Mouse (Mus musculus) neutrophil, adult 59 days (primary cell): ENCODE data around the gene Hes7. TPM values are rescaled to one million over a fixed set of nuclear protein-coding genes. Genes with fewer than 3 reads are reported as not detected.

Experiments
- total RNA-seq, 2 experiments: library from RNA; stranded (reverse); gene quantifications; 1 replicate in 1 of 2; 2 replicates in 1 of 2; pipeline ENCODE4 v1.2.4; 2023

Gene Hes7
- total RNA-seq, result not detected

DNA sequence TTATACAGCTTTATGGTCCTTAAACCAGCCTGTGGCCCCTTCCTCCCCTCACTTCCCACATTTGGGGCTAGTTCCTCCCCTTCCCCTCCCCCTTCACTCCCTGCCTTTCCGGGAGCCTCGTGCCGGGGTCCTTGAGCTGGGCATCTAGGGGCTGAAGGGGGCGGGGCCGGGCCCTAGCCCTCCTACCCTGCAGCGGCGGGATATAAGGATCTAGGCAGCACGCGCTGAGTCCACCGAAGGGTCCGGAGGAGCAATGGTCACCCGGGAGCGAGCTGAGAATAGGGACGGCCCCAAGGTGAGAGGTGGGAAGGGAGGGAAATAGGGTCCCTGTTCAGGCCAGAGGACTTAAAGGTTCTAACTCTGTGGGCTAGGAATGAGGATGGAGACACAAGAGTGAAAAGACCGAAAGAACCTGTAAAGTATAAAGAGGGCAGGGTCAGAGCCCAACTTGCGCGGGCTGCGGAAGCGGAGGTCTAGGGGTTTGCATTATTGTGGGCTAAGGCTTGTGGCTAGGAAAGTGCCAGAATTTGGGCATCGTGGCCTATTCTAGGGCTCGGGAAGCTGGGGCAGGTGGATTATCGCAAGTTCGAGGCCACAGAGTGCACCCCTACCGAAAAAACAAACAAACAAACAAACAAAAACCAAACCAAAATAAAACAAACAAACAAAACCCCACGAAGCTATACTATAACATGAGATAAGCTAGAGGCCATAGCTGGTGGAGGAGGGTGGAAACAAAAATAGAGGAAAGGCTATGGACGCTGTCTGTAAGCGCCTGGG lies at the start of gene Hes7:
Gene Hes7 (plus strand): TSS at position 184 of the 780 bp plus-strand sequence.

GRCm38 (mm10) chr11:69070590-69071222 lies 49.5 kb upstream of the Hes7 start, which contains the start of gene Tmem107:
Gene Tmem107, plus strand, starts transcription at chr11:69070806.

DNA sequence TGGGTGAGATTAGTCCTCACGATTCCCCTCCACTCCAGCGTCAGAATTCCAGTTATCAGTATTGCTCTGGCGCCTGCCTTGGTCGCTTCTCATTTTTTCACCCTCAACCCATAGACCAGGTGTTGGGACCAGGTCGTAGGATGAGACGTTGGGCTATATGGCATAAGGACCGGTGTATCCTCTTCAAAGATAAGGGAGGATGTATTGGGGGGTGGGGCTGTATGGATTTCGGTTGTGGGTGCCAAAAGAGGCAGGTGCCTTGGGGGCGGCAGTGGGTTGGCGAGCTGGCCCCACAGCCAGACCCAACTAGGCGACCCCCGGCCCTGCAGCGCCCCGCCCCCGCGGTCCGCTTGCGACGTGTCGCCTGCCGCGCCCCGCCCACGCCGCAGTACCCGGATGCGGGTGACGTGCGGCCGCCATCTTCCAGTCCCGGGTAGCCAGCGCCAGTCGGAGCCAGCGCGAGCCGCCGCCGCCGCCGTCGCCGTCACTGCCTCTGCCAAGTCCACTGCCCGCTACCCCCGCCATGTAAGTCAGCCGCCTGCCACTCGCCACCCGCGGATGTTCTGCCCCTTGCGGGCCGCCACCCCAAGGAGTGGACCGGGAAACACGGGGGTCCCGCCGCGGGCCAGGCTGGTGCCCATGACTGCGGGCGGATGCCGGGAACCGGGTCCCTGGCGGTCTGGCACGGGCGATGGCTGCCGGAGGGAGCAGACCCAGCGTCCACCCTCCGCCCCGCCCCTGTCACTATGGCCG lies 31.9 kb upstream of the Hes7 start, which contains the start of gene Vamp2:
Gene Vamp2 (plus strand): TSS at position 388 of the 753 bp plus-strand sequence.

GRCm38 (mm10) chr11:69094697-69095429 lies 25.3 kb upstream of the Hes7 start, which contains the start of gene Per1:
Gene Per1, plus strand, starts transcription at chr11:69095217.

DNA sequence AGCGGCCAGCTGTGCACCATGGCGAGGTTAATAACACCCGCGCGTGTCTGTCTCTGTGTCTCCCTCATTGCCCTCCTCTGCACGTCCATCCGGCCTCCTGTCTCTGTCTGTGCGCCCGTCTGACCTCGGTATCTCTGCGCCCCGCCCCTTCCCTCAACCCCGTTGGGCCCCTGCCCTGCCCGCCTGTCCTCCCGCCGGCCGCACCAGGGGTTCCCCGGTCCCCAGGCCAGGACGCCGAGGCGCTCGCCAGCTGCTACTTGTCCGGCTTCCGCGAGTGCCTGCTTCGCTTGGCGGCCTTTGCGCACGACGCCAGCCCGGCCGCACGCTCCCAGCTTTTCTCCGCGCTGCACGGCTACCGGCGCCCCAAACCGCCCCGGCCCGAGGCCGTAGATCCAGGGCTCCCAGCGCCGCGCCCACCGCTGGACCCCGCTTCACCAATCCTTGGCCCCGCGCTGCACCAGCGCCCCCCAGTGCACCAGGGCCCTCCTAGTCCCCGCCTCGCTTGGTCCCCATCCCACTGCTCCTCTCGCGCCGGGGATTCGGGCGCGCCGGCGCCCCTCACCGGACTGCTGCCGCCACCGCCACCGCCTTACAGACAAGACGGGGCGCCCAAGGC lies 2.2 kb downstream of the Hes7 start, which contains the start of gene 9130213A22Rik:
Gene 9130213A22Rik (minus strand): TSS at position 254 of the 616 bp plus-strand sequence.

GRCm38 (mm10) chr11:69125852-69125918 lies 5.5 kb downstream of the Hes7 start, which contains the start of gene Aloxe3:
Gene Aloxe3, plus strand, starts transcription at chr11:69125896.

GRCm38 (mm10) chr11:69156800-69157199 lies 36.6 kb downstream of the Hes7 start, which contains the start of gene Alox12b:
Gene Alox12b, plus strand, starts transcription at chr11:69156989.

Other genes with a start within 250 kb of the Hes7 start
- 100 to 1,000 TPM; 177 to 183 TPM for gene Ndel1, start 248.5 kb upstream of the Hes7 start, total RNA-seq
- not detected for gene Rnf222, start 231.9 kb upstream of the Hes7 start, total RNA-seq
- 100 to 1,000 TPM; 819 to 898 TPM for gene Rpl26, start 218.8 kb upstream of the Hes7 start, total RNA-seq
- not detected for gene Odf4, start 193.3 kb upstream of the Hes7 start, total RNA-seq
- under 1 TPM in 1 of 2 experiments, not detected in 1; 0.18 TPM for gene Arhgef15, start 162.9 kb upstream of the Hes7 start, total RNA-seq
- gene Slc25a35, start 152.3 kb upstream of the Hes7 start, total RNA-seq, result 1 to 10 TPM; 2.2 to 2.8 TPM
- 1 to 10 TPM; 3.1 to 5.0 TPM for gene Rangrf, start 145.2 kb upstream of the Hes7 start, total RNA-seq
- gene Pfas, start 111.9 kb upstream of the Hes7 start, total RNA-seq, result 10 to 100 TPM; 18.0 to 20.8 TPM
- gene Ctc1, start 104.5 kb upstream of the Hes7 start, total RNA-seq, result 10 to 100 TPM; 30.6 to 33.8 TPM
- 10 to 100 TPM; 83.0 to 89.7 TPM for gene Aurkb, start 74.8 kb upstream of the Hes7 start, total RNA-seq
- gene Borcs6, start 60.7 kb upstream of the Hes7 start, total RNA-seq, result 10 to 100 TPM; 35.9 to 39.8 TPM
- gene Tmem107, start 49.6 kb upstream of the Hes7 start, total RNA-seq, result 1 to 10 TPM; 2.6 to 6.6 TPM
- gene Vamp2, start 31.9 kb upstream of the Hes7 start, total RNA-seq, result 100 to 1,000 TPM; 188 to 209 TPM
- gene Per1, start 25.2 kb upstream of the Hes7 start, total RNA-seq, result 100 to 1,000 TPM; 327 to 350 TPM
- gene 9130213A22Rik, start 2.2 kb downstream of the Hes7 start, total RNA-seq, result not detected
- not detected for gene Aloxe3, start 5.5 kb downstream of the Hes7 start, total RNA-seq
- not detected for gene Alox12b, start 36.6 kb downstream of the Hes7 start, total RNA-seq
- gene Alox8, start 77.4 kb downstream of the Hes7 start, total RNA-seq, result under 1 TPM; 0.22 to 0.24 TPM
- gene Gucy2e, start 116.6 kb downstream of the Hes7 start, total RNA-seq, result not detected
- 10 to 100 TPM; 12.2 TPM for gene Cntrob, start 203.4 kb downstream of the Hes7 start, total RNA-seq
- 10 to 100 TPM; 45.7 to 52.8 TPM for gene Trappc1, start 203.6 kb downstream of the Hes7 start, total RNA-seq
- gene Kcnab3, start 205.9 kb downstream of the Hes7 start, total RNA-seq, result under 1 TPM; 0.20 to 0.84 TPM
- 1 to 10 TPM; 1.3 to 2.4 TPM for gene Rnf227, start 220.1 kb downstream of the Hes7 start, total RNA-seq
- gene Chd3, start 249.0 kb downstream of the Hes7 start, total RNA-seq, result 10 to 100 TPM; 13.7 to 17.7 TPM